Mouse (Mus musculus) urinary bladder, postnatal 36 days (tissue): ENCODE measurements around the gene Hoxb8.
A peak's percentile ranks its signal among the peaks of the same experiment; 100 is the strongest.

Experiments
- DNase-seq, 2 experiments: peaks; one replicate each; pipeline ENCODE4 v3.0.0; 2022; ENCODE audit warnings: low spot score in 2 of 2, mixed read lengths in 1 of 2

Hoxb8 gene

GRCm38 (mm10) chr11:96314671-96315343, 33.1 kb downstream of the Hoxb8 start:
- DNase-seq: peak in 1 of 2 experiments; percentile 25

GRCm38 (mm10) chr11:96315344-96315681, 33.6 kb downstream of the Hoxb8 start:
- DNase-seq: peak in 1 of 2 experiments; percentile 11

GRCm38 (mm10) chr11:96316696-96317607, 35.2 kb downstream of the Hoxb8 start:
- DNase-seq: peak in 1 of 2 experiments; percentile 7

- DNase-seq: no peak
Measured at GRCm38 (mm10) chr11:96317608-96318367, 36.1 kb downstream of the Hoxb8 start, which contains the start of gene Hoxb4. Gene Hoxb4, plus strand, starts transcription at chr11:96318267.

- DNase-seq: peak; percentile 47 to 77
Measured at GRCm38 (mm10) chr11:96318368-96319070, 36.8 kb downstream of the Hoxb8 start.

- peak in 1 of 2 experiments; percentile 22 for DNase-seq
Measured at GRCm38 (mm10) chr11:96319071-96319902, 37.6 kb downstream of the Hoxb8 start.

- DNase-seq: peak; percentile 30 to 65
Measured at GRCm38 (mm10) chr11:96319910-96320309, 38.2 kb downstream of the Hoxb8 start.

GRCm38 (mm10) chr11:96320688-96321087, 39.0 kb downstream of the Hoxb8 start:
- no peak for DNase-seq

GRCm38 (mm10) chr11:96321846-96322245, 40.1 kb downstream of the Hoxb8 start:
- peak in 1 of 2 experiments; percentile 10 for DNase-seq

GRCm38 (mm10) chr11:96322738-96323137, 41.0 kb downstream of the Hoxb8 start:
- no peak for DNase-seq

GRCm38 (mm10) chr11:96323154-96323553, 41.4 kb downstream of the Hoxb8 start, which contains the start of gene Hoxb3:
Gene Hoxb3, plus strand, starts transcription at chr11:96323326.
- DNase-seq: no peak

GRCm38 (mm10) chr11:96324125-96324524, 42.4 kb downstream of the Hoxb8 start:
- no peak for DNase-seq

GRCm38 (mm10) chr11:96324965-96325364, 43.3 kb downstream of the Hoxb8 start:
- no peak for DNase-seq

GRCm38 (mm10) chr11:96325747-96326212, 44.1 kb downstream of the Hoxb8 start:
- no peak for DNase-seq

- no peak for DNase-seq
Measured at GRCm38 (mm10) chr11:96326705-96327104, 45.0 kb downstream of the Hoxb8 start.

GRCm38 (mm10) chr11:96327122-96327521, 45.4 kb downstream of the Hoxb8 start:
- no peak for DNase-seq

- DNase-seq: no peak
Measured at GRCm38 (mm10) chr11:96327750-96328149, 46.0 kb downstream of the Hoxb8 start.

- DNase-seq: no peak
Measured at GRCm38 (mm10) chr11:96328605-96329004, 46.9 kb downstream of the Hoxb8 start.

- no peak for DNase-seq
Measured at GRCm38 (mm10) chr11:96332105-96332504, 50.4 kb downstream of the Hoxb8 start.

- no peak for DNase-seq
Measured at GRCm38 (mm10) chr11:96332618-96333032, 50.9 kb downstream of the Hoxb8 start.
